Mouse (Mus musculus) splenic B cell, adult 2 months (primary cell): ENCODE results near the gene Dirc2.

Source experiments
- DNase-seq: peaks from one replicate; pipeline ENCODE4 v3.0.0-alpha.2; 2011; ENCODE audit warnings: low read depth, low spot score
- H3K27me3 ChIP-seq: 2 replicates; pipeline ENCODE4 v1.6.1; 2012; ENCODE audit warnings: mild to moderate bottlenecking, low read length, moderate library complexity, mixed read lengths; ENCODE audit not compliant: control insufficient read depth, poor library complexity, insufficient read depth, severe bottlenecking
- H3K36me3 ChIP-seq: 2 replicates; pipeline ENCODE4 v1.6.1; 2012; ENCODE audit warnings: mild to moderate bottlenecking, low read length, moderate library complexity, mixed read lengths; ENCODE audit not compliant: control insufficient read depth, poor library complexity, insufficient read depth, severe bottlenecking

The Dirc2 gene

DNA sequence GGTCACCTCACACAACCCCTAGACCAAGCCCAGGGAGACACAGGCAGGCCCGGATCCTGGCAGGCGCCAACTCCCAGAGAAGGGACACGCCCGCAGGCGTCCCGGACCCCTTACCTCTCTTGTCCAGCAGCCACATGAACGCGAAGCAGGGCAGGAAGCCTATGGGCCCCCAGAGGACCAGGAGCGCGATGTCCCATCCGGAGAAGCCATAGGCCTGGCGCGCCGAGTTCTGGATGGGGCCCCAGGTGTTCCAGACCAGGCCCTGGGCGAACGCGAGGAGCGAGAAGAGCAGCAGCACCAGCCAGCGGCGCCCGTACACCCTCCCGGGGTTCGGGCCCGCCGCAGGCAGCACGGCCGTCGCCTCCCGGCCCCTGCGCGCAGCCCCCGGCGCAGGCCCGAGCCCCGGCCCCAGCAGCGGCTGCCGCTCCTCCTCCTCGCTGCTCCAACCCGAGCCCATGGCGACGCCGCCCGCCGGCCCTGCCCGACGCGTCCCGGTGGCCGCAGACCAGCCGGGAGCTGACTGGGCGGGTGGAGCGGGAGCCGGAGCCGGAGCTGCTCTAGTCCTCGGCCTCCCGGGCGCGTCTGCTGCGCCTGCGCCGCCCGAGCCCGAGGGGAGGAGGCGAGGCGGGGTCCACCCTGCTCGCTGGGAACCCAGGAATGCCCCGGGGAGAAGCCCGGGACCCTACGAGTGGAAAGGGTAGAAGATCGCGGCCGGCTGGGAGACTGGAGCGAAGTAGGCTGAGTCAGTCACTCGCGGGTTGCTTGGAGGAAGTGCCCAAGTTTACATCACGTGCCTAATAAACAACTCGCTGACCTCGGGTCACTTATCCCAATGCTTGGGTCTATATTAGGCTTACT lies at the start of gene Dirc2:
Gene Dirc2, minus strand, starts transcription at position 572 of the 858 bp plus-strand sequence.
- Histone ChIP-seq H3K36me3 (no peaks in the 10 kb centered on the region), H3K27me3 (no peaks in the 10 kb centered on the region)
- peak; percentile 45 for DNase-seq

DNA sequence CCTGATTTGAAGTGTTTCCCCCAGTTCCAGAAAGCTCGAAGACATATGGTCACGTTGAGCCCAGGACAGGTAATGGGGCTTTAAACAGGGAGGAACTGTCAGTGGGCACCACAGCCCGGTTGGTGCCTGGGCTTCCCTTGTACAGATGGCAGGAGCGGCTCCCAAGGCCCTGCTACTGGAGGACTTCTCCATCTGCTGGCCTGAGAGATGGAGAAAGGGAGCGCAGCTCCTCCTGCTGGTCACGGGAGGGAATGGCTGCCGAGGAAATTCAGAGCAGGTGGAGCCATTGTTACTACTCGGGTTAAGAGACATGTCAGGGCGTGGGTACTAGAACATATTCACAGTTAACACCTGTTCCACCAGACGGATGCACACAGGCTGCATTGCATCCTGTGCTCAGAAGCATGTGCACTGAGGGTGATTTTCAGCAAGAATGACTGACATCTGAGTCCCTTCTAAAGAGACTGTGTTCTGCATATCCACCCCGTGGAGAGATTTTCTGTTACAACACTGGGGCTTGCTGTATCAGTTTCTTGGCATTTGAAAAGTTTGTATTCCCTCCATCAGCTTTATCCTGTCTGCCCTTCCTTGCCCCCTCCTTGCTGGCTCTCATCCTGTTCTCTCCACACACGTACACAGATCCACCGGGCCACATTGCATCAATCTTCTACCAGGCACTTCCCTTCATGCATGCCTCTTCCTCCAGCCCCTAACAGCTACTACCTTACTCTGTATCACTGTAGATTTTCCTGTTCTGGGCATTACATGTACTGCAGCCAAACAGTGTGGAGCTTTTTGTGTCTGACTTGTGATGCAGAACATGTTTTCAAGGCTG lies 48.3 kb upstream of the Dirc2 start:
- H3K36me3 ChIP-seq: peaks cover 4% of the 10 kb centered on the region; the same call in 1 of the 2 replicates
- DNase-seq: peak; percentile 83
- no peaks in the 10 kb centered on the region for H3K27me3 ChIP-seq

DNA sequence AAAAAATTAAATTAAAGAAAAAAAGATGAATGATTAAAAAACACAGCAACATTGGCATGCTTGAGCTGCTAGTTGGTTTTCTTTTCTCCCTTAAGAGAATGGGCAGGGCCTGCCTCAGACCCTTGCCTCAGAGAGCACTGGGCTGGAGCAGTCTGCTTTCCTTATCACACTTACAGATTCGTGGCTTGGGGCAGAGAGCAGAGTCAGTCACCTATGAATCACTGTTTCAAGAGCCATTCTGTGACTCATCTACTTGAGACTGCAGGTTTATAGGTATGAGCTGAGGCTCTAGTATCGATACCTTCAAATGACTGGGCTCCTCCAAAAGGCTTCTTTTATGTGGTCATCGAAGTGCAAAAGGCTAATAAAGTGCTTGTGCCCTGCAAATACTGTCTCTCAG lies 44.0 kb upstream of the Dirc2 start:
- no peak for DNase-seq
- H3K27me3 ChIP-seq: no peaks in the 10 kb centered on the region
- H3K36me3 ChIP-seq: peaks cover 2% of the 10 kb centered on the region; the same call in 1 of the 2 replicates

DNA sequence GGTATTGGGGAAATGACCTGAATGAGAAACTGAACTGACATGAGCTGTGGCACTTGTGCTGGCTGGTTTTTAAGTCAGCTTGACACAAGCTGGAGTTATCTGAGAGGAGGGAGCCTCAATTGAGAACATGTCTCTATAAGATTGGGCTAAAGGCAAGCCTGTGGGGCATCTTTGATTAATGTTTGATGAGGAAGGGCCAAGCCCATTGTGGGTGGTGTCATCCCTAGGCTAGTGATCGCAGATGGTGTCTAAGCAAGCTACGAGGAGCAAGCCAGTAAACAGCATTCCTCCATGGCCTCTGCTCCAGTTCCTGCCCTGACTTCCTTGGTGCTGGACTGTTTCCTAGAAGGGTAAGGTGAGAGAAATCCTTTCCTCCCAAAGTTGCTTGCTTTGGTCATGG lies 39.7 kb upstream of the Dirc2 start:
- Histone ChIP-seq H3K27me3 (no peaks in the 10 kb centered on the region), H3K36me3 (peaks cover 2% of the 10 kb centered on the region)
- no peak for DNase-seq

DNA sequence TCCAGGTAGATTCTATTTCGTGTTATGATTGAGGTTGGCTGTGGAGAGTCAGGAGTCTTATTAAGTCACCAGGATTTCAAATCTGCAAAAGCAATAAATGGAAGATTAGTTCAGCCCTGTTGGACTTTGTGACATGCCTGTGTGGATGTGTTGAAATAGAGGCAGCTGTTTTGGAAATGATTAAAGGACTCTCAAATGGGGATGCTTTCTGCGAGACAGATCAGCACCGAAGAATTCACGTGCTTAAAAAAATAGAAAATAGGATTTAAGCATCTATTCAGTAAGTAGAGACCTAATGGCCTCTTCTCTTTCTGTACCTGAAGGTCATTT lies 38.5 kb upstream of the Dirc2 start:
- Histone ChIP-seq H3K36me3 (peaks cover 2% of the 10 kb centered on the region), H3K27me3 (no peaks in the 10 kb centered on the region)
- no peak for DNase-seq

DNA sequence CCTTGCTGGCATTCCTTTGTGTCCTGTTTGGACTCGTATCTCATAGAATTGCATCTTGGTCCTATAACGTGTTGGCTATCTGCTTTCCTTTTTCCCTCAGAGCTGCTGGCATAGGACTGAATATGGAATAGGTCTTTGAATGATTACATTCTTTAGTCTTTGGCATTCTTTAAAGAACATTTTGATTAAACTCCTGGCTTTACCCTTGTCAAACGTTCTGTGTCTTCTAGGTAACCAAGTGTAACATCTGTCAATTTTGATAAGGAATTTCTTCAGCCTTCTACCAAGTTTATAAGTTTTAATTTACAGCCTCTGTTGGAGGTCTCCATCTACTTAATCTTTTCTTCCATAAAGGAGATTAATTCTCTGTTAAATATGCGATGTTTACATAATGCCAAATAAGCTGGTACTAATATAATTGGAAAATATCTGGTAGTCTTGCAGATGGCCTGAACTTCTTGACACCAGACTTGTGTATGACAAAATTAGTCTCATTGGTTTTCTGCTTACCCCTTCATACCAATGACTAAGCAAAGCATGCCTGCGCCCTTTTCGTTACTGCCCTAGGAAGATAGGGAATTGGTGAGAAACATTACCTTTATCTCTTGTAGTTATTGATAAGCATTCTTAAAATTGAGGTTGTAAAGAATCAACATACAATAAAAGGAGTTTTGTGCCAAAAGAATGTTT lies 38.0 kb upstream of the Dirc2 start:
- no peaks in the 10 kb centered on the region for H3K27me3 ChIP-seq
- DNase-seq: no peak
- peaks cover 2% of the 10 kb centered on the region for H3K36me3 ChIP-seq

DNA sequence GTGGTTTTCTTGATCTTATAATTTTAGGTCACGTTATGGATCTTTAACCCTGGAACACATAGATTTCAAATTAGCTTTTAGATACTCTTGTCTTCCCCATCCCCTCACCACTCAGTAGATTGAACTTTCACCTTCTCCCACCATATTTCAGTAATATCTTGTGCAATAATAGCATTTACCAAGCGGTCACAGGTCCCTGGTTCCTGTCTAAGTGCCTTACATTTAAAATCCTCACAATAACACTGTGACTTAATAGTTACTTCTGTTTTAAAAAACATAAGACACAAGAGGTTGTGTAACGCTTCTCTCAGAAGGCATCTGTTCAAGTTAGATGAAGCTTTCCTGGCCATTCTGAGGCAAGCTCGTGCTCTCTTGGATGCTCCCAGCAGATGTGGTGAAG lies 34.6 kb upstream of the Dirc2 start:
- Histone ChIP-seq H3K27me3 (no peaks in the 10 kb centered on the region), H3K36me3 (peaks cover 3% of the 10 kb centered on the region; the same call in 1 of the 2 replicates)
- no peak for DNase-seq

DNA sequence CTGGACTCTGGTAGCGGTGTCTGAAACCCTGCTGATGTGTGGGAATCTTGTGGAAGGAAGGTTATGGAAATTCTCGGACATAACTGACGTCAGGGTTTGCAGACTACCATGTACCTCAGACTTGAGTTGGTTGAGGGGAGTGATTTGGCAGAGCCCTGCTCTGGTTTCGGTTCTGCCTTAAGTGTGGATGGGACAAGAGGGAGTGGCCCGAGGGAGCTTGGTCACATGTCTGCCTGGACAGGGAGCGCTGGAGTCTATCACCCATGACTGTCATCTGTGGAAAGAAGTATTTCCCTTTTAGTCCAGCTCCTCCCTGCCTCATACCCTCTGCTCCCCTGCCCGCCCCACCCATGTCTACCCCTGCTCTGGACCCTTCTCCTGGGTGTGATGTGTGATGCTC lies 33.0 kb upstream of the Dirc2 start:
- peaks cover 3% of the 10 kb centered on the region; the same call in 1 of the 2 replicates for H3K36me3 ChIP-seq
- no peaks in the 10 kb centered on the region for H3K27me3 ChIP-seq
- DNase-seq: no peak

DNA sequence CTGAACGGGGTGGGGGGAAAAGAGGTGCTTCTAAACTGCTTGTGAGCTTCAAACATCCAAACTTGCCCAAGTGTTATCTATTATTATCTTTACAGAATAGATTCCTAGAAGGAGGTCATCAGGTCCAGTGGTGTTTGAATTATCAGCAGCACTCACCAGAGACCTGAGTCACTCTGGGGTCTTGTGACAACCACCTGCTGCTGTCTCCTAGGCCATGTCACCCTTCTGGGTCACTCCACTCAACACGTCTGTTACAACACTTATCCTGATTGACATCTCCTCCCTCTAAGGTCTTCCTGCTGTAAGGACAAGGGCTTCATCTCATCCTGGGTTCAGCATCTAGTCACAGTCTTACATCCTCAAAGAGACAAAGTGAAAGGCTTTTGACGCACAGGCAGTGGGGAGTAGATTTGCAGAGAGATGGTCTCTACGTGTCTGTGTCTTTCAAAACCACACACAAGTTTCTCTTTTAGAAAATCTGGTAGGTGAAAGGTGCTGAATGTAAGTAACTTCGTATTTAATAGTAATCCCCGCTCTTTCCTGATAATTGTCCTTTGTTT lies 22.9 kb upstream of the Dirc2 start:
- no peak for DNase-seq
- no peaks in the 10 kb centered on the region for H3K27me3 ChIP-seq
- peaks cover 4% of the 10 kb centered on the region; the same call in 1 of the 2 replicates for H3K36me3 ChIP-seq

DNA sequence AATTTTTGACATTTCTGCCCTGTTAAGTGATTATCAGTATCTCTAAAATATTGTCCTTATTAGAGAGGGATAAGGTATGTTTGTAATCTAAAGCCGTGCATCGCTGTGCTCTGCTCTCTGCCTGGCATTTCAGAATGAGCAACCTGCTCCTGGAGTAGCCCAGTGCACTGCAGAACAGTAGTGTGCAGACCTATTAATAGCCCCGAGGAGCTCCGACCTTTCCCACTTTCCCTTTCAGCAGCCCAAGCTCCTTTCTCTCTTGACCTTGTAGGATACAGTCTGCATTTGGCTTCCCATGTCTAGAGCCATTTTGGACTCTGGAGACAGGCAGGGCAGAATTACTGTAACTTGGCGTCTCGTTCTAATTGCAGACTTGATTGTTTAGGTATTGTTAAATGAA lies 19.2 kb upstream of the Dirc2 start:
- no peaks in the 10 kb centered on the region for H3K27me3 ChIP-seq
- peaks cover 3% of the 10 kb centered on the region; the same call in 1 of the 2 replicates for H3K36me3 ChIP-seq
- no peak for DNase-seq

DNA sequence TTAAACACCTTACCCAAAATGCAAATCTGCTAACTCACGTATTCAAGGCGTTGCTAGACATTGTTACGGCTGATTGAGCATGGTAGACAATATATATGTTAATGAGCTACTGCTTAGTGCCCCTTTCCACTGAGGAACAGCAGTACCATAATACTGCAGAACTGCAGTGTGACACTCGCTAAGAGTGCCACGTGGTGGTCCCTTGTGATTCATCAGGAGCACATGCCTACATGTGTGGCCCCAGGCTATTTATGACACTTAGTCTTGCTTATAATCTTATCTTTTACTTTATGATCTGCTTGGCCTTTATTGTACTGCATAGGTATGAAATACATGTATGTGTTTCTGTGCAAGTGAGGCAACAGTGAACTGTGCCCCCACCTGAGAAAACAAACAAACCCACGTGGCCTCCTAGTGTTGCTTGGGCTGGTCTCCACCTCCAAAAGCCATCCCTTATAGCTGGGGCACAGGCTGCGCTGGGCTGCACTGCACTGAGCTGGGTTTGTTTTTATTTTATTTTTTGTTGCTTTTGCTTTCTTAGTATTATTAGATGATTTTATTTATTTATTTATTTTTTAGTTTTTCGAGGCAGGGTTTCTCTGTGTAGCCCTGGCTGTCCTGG lies 18.5 kb upstream of the Dirc2 start:
- Histone ChIP-seq H3K27me3 (no peaks in the 10 kb centered on the region), H3K36me3 (peaks cover 3% of the 10 kb centered on the region; the same call in 1 of the 2 replicates)
- no peak for DNase-seq

DNA sequence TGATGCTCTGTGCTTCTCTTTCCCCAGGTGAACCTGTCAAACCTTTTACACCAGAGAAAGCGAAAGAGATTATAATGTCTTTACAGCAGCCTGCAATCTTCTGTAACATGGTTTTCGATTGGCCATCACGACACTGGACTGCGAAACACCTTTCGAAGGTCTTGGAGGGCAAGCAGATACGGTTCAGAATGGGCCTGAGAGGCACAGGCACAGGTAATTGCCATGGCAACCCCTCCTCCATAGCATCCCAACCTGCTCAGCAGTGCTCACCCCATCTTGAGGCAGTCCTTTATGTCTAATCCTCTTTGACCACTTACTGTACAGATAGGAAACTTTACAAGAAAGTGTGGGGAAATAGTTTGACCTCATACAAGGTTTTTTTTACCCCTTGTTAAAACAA lies 18.0 kb upstream of the Dirc2 start:
- H3K27me3 ChIP-seq: no peaks in the 10 kb centered on the region
- no peak for DNase-seq

DNA sequence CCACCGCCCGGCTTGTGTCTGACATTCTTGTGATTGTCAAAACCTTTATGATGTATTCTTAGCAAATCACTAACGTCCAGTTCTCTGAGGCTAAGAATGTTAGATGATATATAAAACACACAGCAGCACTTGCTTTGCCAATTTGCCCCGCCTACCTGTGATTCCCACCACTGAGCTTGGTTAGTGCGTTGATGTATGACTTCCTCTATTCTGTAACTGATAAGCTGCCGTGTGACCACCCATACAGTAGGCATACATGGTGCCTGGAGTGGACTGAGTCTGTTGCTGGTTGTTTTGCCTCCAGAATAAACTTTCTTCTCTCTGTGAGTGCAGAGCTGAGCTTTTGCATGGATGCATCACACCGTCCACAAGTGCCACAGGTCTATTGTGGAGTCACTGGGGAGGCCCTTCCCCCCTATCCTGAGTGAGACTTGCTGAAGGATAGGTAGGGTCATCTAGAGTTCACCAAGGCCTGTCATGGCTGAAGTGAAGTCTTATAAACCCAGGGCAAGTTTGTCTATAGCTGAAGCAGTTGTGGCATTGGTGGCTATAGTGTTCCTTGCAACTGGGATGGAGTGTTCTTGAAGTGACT lies 15.1 kb upstream of the Dirc2 start:
- Histone ChIP-seq H3K36me3 (0 out of 2 replicates have a peak, but pooled peaks cover 1% of the 10 kb centered on the region), H3K27me3 (no peaks in the 10 kb centered on the region)
- peak; percentile 52 for DNase-seq

More for the DNA sequence above, 18.0 kb upstream of the Dirc2 start:
- H3K36me3 ChIP-seq: peaks cover 3% of the 10 kb centered on the region; the same call in 1 of the 2 replicates

DNA sequence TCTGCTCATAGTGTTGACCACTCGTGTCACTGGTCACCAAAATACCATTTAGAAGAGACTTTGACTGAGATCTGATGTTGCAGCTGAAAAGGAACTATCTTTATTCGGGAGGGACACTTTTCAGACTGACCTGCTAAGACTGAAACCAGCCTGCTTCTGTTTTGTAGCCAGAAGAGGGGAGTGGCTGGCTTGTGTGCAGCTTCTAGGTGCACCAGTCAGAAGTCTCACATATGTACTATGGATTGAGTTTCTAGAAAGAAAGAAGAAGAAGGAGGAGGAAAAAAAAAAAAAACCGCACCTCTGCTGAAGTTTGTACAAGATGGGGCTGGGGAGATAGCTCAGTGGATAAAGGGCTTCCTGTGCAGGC lies 14.0 kb upstream of the Dirc2 start:
- DNase-seq: no peak
- Histone ChIP-seq H3K27me3 (no peaks in the 10 kb centered on the region), H3K36me3 (no peaks in the 10 kb centered on the region)
